Mouse (Mus musculus) liver, embryonic 14.5 days (tissue): ENCODE results near the gene CN725425.

Source experiments
- CTCF ChIP-seq: IDR thresholded peaks from 2 replicates; pipeline ENCODE4 v1.5.1; 2016; ENCODE audit warnings: antibody characterized with exemption, low read depth, control low read depth
- EP300 ChIP-seq: IDR thresholded peaks from 2 replicates; pipeline ENCODE4 v1.6.1; 2016; ENCODE audit warnings: antibody characterized with exemption, low read depth

DNA sequence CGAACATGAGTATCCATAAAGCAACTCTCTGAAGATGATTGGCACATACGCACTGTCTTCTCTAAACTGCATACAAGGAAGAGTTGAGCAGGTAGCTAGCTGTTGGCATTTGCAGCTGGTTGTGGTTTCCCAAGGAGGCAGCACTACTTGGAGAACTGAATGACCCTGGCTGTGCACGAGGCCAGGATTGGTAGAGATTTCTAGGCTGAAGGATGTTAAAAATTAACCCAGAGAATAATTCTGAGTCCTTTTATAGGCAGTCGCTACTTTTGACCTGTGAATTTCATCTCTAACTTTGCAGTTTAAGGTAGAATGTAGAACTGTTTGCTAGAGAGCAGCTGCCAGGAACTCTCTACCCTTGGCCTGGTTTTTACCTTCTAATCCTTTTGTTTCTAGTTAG is 69.2 kb downstream of the CN725425 start:
- no peak for TF ChIP-seq CTCF
- TF ChIP-seq EP300 = no peak
